Mouse (Mus musculus): Measurements from ENCODE around the gene Tmcc2.
A peak's percentile ranks its signal among the peaks of the same experiment; 100 is the strongest.

The Tmcc2 gene

GRCm38 (mm10) chr1:132390691-132391579 is at the start of gene Tmcc2:
TSS of gene Tmcc2 (minus strand) at chr1:132391281.
- no peak for DNase-seq (ENCODE audit: low spot score in 2 of 2)

GRCm38 (mm10) chr1:132437389-132437788 is 46.3 kb upstream of the Tmcc2 start:
- no peak for DNase-seq (ENCODE audit: low spot score in 2 of 2)

GRCm38 (mm10) chr1:132436960-132437359 is 45.9 kb upstream of the Tmcc2 start:
- DNase-seq (ENCODE audit: low spot score in 2 of 2): no peak

- DNase-seq (ENCODE audit: low spot score in 2 of 2): no peak
Measured at GRCm38 (mm10) chr1:132436320-132436958, 45.4 kb upstream of the Tmcc2 start.

- no peak for DNase-seq (ENCODE audit: low spot score in 2 of 2)
Measured at GRCm38 (mm10) chr1:132434032-132434431, 43.0 kb upstream of the Tmcc2 start.

GRCm38 (mm10) chr1:132433349-132433748 is 42.3 kb upstream of the Tmcc2 start:
- DNase-seq (ENCODE audit: low spot score in 2 of 2): no peak

- DNase-seq (ENCODE audit: low spot score in 2 of 2): no peak
Measured at GRCm38 (mm10) chr1:132431716-132432115, 40.6 kb upstream of the Tmcc2 start.

- DNase-seq (ENCODE audit: low spot score in 2 of 2): no peak
Measured at GRCm38 (mm10) chr1:132430818-132431217, 39.7 kb upstream of the Tmcc2 start.

GRCm38 (mm10) chr1:132425600-132425999 is 34.5 kb upstream of the Tmcc2 start:
- DNase-seq (ENCODE audit: low spot score in 2 of 2): no peak

GRCm38 (mm10) chr1:132422912-132423696 is 32.0 kb upstream of the Tmcc2 start:
- no peak for DNase-seq (ENCODE audit: low spot score in 2 of 2)

- no peak for DNase-seq (ENCODE audit: low spot score in 2 of 2)
Measured at GRCm38 (mm10) chr1:132420662-132421061, 29.6 kb upstream of the Tmcc2 start.

GRCm38 (mm10) chr1:132420206-132420605 is 29.1 kb upstream of the Tmcc2 start:
- no peak for DNase-seq (ENCODE audit: low spot score in 2 of 2)

GRCm38 (mm10) chr1:132417319-132418251 is 26.5 kb upstream of the Tmcc2 start, which contains the start of gene Dstyk:
TSS of gene Dstyk (plus strand) at chr1:132417555.
- DNase-seq (ENCODE audit: low spot score in 2 of 2): peak; percentile 73 to 85

GRCm38 (mm10) chr1:132416943-132417290 is 25.8 kb upstream of the Tmcc2 start:
- DNase-seq (ENCODE audit: low spot score in 2 of 2): no peak

GRCm38 (mm10) chr1:132416244-132416942 is 25.3 kb upstream of the Tmcc2 start:
- no peak for DNase-seq (ENCODE audit: low spot score in 2 of 2)

- no peak for DNase-seq (ENCODE audit: low spot score in 2 of 2)
Measured at GRCm38 (mm10) chr1:132410657-132411056, 19.6 kb upstream of the Tmcc2 start.

GRCm38 (mm10) chr1:132401843-132402242 is 10.8 kb upstream of the Tmcc2 start:
- no peak for DNase-seq (ENCODE audit: low spot score in 2 of 2)

- no peak for DNase-seq (ENCODE audit: low spot score in 2 of 2)
Measured at GRCm38 (mm10) chr1:132400538-132400937, 9.5 kb upstream of the Tmcc2 start.

GRCm38 (mm10) chr1:132396705-132397104 is 5.6 kb upstream of the Tmcc2 start:
- no peak for DNase-seq (ENCODE audit: low spot score in 2 of 2)

- no peak for DNase-seq (ENCODE audit: low spot score in 2 of 2)
Measured at GRCm38 (mm10) chr1:132392872-132393271, 1.8 kb upstream of the Tmcc2 start.

Data from spleen, postnatal 14 days (tissue).